Mouse (Mus musculus): ENCODE data around the gene Elovl7. TPM values are rescaled to one million over a fixed set of nuclear protein-coding genes. Genes with fewer than 3 reads are reported as not detected.

The Elovl7 gene
- polyA plus RNA-seq (2016; fragmentation: Nextera tagmentation; extraction: Ambion mirVana) = 1.3 and 1.5 TPM in 2 replicates

DNA sequence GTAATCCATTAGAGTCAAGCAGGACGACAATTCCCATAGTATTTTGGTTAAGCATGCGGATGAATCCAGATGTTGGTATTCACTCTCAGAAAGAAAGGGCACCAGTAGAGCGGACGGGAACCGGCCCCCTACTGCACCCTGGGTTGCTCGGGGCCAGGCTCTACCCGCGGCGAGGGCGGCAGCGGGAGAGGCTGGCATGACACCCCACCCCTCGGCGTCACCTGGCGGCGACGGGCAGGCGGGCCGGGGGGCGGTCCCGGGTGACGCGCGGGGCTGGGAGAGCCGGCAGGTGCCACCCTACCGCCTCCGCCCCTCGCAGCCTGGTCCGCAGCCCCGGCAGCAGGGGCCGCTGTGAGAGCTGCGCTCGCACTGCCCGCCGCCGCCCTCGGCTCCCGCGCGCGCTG is at the start of gene Elovl7:
Gene Elovl7 (plus strand): TSS at position 324 of the 404 bp plus-strand sequence.
- H3K27me3 ChIP-seq (replicated peaks) = peaks cover 76% of the 10 kb centered on the region
- H3K36me3 ChIP-seq = no peaks in the 10 kb centered on the region
- peak within 1 kb of the TSS; percentile 67 for H3K9ac ChIP-seq
- no peaks in the 10 kb centered on the region for H3K9me3 ChIP-seq (replicated peaks)
- no peak within 1 kb of the TSS for H3K27ac ChIP-seq (ENCODE audit: poor library complexity, severe bottlenecking)
- peak within 1 kb of the TSS; percentile 60 for H3K4me3 ChIP-seq
- under 1% methylated on average over 38 of the region's 40 CpGs for WGBS
- H3K4me2 ChIP-seq = peak within 1 kb of the TSS; percentile 94
- peak; percentile 87 for ATAC-seq (ENCODE audit: insufficient number of reproducible peaks, low FRiP score)
- H3K4me1 ChIP-seq (replicated peaks) = peaks cover 8% of the 10 kb centered on the region; the same call in 1 of the 2 replicates

DNA sequence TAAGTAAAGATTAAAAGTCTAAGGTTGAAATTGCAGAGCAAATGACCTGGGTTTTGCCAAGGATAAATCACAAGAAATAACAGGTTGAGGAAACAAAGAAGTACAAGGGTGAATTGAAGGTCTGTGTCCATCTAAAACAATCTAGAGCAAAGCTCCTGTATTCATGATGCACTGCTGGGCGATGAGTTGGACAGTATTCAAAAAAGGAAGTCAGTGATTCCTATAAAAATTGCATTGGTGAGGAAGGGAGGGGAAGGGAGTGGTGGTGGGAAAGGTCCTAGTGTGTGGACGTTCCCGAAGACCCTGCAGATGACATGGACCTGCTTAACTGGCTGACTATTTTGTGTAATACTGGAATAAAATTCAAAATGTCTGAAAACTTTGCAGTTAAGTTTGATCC is 49.6 kb upstream of the Elovl7 start:
- no peaks in the 10 kb centered on the region for H3K9me3 ChIP-seq (replicated peaks)
- H3K27ac ChIP-seq (ENCODE audit: poor library complexity, severe bottlenecking) = no peak overlapping the region
- no peak overlapping the region for H3K9ac ChIP-seq
- H3K4me2 ChIP-seq = no peak overlapping the region
- H3K4me3 ChIP-seq = no peak overlapping the region
- peaks cover 11% of the 10 kb centered on the region for H3K36me3 ChIP-seq
- H3K27me3 ChIP-seq (replicated peaks) = no peaks in the 10 kb centered on the region
- ATAC-seq (ENCODE audit: insufficient number of reproducible peaks, low FRiP score) = no peak
- H3K4me1 ChIP-seq (replicated peaks) = peaks cover 3% of the 10 kb centered on the region
- WGBS = 89% methylated on average over 3 of the region's 3 CpGs

DNA sequence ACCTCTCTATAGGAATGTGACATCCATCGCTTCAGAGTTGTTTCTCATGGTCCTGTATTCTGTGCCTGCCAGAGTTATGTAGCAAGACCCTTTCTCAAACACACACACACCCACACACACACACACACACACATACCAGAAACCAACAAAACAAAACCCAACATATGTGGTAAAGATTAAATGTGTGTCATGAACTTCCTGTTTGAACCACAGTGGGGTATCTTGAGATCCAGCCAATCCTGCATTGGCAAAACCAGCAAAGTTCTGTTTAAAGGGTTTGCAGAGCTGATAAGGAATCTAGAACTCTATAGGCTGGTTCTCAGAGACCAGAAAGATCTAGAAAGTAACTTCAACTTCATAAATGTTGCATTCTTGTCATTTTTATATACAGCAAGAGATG is 44.2 kb upstream of the Elovl7 start:
- no peaks in the 10 kb centered on the region for H3K27me3 ChIP-seq (replicated peaks)
- 90% methylated on average over 1 of the region's 1 CpGs for WGBS
- no peak for ATAC-seq (ENCODE audit: insufficient number of reproducible peaks, low FRiP score)
- H3K4me2 ChIP-seq = no peak overlapping the region
- H3K27ac ChIP-seq (ENCODE audit: poor library complexity, severe bottlenecking) = no peak overlapping the region
- H3K4me1 ChIP-seq (replicated peaks) = no peaks in the 10 kb centered on the region
- no peak overlapping the region for H3K9ac ChIP-seq
- H3K36me3 ChIP-seq = peaks cover 37% of the 10 kb centered on the region
- no peak overlapping the region for H3K4me3 ChIP-seq
- no peaks in the 10 kb centered on the region for H3K9me3 ChIP-seq (replicated peaks)

DNA sequence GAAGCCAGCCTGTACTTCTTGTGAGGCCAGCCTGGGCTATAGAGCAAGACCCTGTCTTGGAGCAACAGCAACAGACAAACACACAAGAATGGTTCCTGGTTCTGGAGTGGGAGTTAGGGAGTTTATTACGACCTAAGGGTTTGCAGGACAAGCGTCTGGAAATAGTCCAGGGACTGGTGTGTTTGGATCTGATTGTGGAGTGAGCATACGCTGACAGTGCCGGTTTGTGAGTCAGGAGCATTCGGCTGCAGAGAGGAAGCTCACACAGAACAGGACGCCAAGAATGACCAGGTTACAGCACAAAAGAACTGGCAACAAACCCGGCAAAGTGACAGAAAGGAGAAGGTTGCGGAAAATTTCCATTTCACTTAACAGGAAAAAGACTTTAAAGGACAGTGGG is 43.7 kb upstream of the Elovl7 start:
- Histone ChIP-seq H3K27me3 (replicated peaks) (no peaks in the 10 kb centered on the region), H3K4me2 (no peak overlapping the region), H3K9me3 (replicated peaks) (no peaks in the 10 kb centered on the region), H3K9ac (no peak overlapping the region), H3K36me3 (peaks cover 37% of the 10 kb centered on the region), H3K4me1 (replicated peaks) (no peaks in the 10 kb centered on the region), H3K27ac (ENCODE audit: poor library complexity, severe bottlenecking) (no peak overlapping the region), H3K4me3 (no peak overlapping the region)
- ATAC-seq (ENCODE audit: insufficient number of reproducible peaks, low FRiP score) = no peak
- WGBS = 76% methylated on average over 8 of the region's 8 CpGs

DNA sequence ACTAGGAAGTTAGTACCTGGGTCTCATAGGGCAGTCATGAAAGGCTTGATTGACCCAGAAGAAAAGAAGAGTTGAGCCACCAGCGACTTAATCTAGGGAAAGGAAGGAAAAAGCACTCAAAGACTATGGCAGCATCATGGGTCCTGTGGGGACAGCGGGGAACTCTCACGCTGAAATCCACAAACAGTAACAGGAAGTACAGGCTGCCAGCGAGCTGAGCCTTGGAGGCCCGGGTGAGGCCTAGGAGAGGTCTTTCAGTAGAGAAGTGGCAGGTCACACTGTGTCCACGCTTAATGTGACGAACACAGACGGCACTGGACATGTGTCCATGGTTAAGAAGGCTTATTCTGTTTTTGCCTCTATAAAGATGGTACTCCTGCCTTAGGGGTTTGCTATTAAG is 34.6 kb upstream of the Elovl7 start:
- Histone ChIP-seq H3K4me1 (replicated peaks) (0 out of 2 replicates have a peak, but pooled peaks cover 3% of the 10 kb centered on the region), H3K4me2 (no peak overlapping the region), H3K9ac (no peak overlapping the region), H3K9me3 (replicated peaks) (no peaks in the 10 kb centered on the region), H3K4me3 (no peak overlapping the region), H3K27ac (ENCODE audit: poor library complexity, severe bottlenecking) (no peak overlapping the region), H3K36me3 (peaks cover 48% of the 10 kb centered on the region), H3K27me3 (replicated peaks) (no peaks in the 10 kb centered on the region)
- no peak for ATAC-seq (ENCODE audit: insufficient number of reproducible peaks, low FRiP score)
- WGBS = 78% methylated on average over 8 of the region's 8 CpGs

DNA sequence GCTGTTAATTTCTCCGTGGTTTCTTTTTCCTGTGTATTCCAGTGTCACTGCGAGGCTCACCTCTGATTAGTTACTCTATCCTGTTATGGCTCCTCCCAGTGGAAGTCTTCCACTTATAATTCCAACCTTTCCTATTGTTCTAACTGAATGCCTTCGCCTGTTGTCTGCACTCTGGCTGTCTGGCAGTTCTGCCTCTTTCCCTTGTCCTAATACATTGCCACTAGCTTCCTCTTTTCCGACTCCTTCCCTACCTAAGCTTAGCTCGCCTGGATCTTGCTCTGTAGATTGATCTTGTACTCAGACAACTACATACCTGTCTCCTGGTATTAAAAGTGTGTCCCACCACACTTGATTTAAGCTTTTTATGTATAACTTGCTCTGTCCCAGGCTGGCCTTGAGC is 33.4 kb upstream of the Elovl7 start:
- Histone ChIP-seq H3K4me1 (replicated peaks) (0 out of 2 replicates have a peak, but pooled peaks cover 3% of the 10 kb centered on the region), H3K4me2 (no peak overlapping the region), H3K36me3 (peaks cover 55% of the 10 kb centered on the region), H3K27me3 (replicated peaks) (no peaks in the 10 kb centered on the region), H3K4me3 (no peak overlapping the region), H3K27ac (ENCODE audit: poor library complexity, severe bottlenecking) (no peak overlapping the region), H3K9ac (no peak overlapping the region), H3K9me3 (replicated peaks) (no peaks in the 10 kb centered on the region)
- no peak for ATAC-seq (ENCODE audit: insufficient number of reproducible peaks, low FRiP score)
- WGBS = 69% methylated on average over 5 of the region's 5 CpGs

DNA sequence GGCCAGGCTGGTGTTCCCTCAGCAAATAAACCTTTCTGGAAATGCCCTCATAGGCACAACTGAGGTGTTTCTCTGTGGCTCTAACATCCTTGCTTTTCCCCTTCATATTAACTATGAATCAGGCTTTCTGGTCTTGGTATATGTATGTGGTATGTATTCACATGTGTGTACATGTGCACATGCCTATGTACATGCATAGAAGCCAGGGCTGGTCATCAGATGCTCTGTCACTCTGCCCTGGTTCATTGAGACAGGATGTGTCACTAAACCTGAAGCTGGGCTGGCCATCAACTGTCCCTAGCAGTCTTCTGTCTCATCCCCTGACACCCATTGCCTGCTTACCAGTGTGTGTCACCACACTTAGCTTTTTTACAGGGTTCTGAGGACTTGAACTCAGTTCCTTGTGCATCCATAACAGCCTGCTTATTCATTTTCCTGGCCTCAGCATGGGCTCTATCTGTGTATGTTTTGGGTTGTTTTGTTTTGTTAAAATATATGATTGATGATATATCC is 29.4 kb upstream of the Elovl7 start:
- Histone ChIP-seq H3K4me1 (replicated peaks) (0 out of 2 replicates have a peak, but pooled peaks cover 3% of the 10 kb centered on the region), H3K9ac (no peak overlapping the region), H3K4me2 (no peak overlapping the region), H3K27me3 (replicated peaks) (no peaks in the 10 kb centered on the region), H3K4me3 (no peak overlapping the region), H3K9me3 (replicated peaks) (no peaks in the 10 kb centered on the region), H3K27ac (ENCODE audit: poor library complexity, severe bottlenecking) (no peak overlapping the region), H3K36me3 (peaks cover 46% of the 10 kb centered on the region)
- no peak for ATAC-seq (ENCODE audit: insufficient number of reproducible peaks, low FRiP score)

DNA sequence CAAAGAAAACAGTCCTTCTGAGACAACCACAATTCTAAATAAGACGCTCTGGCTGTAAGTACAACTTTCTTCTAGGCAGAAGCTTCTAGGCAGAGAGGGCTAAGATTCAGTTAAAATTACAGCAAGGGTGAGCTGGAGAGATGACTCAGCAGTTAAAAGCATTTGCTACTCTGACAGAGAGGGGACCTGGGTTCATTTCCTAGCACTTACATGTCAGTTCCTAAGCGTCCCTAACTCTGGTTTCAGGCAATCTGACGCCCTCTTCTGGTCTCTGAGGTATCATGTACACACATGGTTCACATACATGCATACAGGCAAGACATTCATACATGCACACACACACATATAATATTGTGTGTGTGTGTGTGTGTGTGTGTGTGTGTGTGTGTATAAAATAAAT is 28.7 kb upstream of the Elovl7 start:
- ATAC-seq (ENCODE audit: insufficient number of reproducible peaks, low FRiP score) = no peak
- Histone ChIP-seq H3K4me3 (no peak overlapping the region), H3K36me3 (peaks cover 45% of the 10 kb centered on the region), H3K4me2 (no peak overlapping the region), H3K9me3 (replicated peaks) (no peaks in the 10 kb centered on the region), H3K9ac (no peak overlapping the region), H3K4me1 (replicated peaks) (0 out of 2 replicates have a peak, but pooled peaks cover 2% of the 10 kb centered on the region), H3K27me3 (replicated peaks) (no peaks in the 10 kb centered on the region), H3K27ac (ENCODE audit: poor library complexity, severe bottlenecking) (no peak overlapping the region)
- 93% methylated on average over 3 of the region's 3 CpGs for WGBS

DNA sequence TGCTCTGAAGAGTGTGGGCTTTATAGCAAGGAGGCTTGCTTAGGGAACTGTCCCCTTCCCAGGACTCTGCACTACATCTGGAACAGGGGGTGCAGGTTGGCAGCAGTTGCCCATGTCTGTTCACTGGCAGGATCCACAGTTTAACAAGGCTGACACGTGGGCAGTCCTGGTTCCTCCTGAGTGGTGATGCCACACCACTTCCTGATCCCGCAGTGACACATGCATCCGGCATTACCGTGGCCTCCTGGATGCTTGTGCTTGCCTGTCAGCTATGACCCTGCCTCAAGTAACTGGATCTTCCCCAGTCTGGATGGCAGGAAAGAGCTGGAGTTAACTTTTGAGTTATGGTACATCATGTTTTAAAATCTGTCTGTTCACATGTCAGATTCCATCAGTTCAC is 26.2 kb upstream of the Elovl7 start:
- ATAC-seq (ENCODE audit: insufficient number of reproducible peaks, low FRiP score) = no peak
- H3K4me3 ChIP-seq = no peak overlapping the region
- WGBS = 83% methylated on average over 4 of the region's 4 CpGs

DNA sequence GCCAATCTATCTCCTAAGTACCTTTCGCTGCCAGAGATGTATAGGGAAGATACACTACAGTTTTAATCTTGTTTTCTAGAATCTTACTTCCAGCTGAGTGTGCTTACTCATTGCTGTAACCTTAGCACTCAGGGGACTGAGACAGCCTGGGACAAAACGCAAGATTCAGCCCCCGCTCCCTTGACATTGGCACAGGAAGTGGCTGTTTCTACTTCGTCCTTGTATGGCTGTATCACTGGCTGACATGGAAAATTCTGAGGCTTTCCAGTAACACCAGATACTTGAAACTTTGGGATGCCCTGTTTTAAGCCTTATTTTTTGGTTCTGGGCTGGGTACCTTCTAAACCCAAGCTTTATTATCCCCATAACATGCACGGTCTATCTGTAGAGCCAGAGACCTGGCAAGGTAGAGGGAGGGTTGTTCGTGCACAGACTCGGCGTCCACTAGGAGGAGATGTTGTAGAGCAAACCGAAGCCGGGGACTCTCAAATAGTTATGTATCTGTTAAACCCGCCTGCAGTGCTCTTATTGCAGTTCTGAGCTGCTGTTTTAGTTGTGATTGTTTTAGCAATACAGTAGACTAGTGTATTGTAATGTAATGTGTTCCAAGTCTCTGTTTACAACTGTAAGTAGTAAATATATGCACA is 23.0 kb upstream of the Elovl7 start:
- H3K4me2 ChIP-seq = no peak overlapping the region
- peaks cover 27% of the 10 kb centered on the region for H3K36me3 ChIP-seq
- H3K27me3 ChIP-seq (replicated peaks) = no peaks in the 10 kb centered on the region
- no peak overlapping the region for H3K4me3 ChIP-seq
- WGBS = 62% methylated on average over 11 of the region's 11 CpGs
- no peak overlapping the region for H3K9ac ChIP-seq
- H3K27ac ChIP-seq (ENCODE audit: poor library complexity, severe bottlenecking) = no peak overlapping the region
- ATAC-seq (ENCODE audit: insufficient number of reproducible peaks, low FRiP score) = no peak
- no peaks in the 10 kb centered on the region for H3K4me1 ChIP-seq (replicated peaks)
- no peaks in the 10 kb centered on the region for H3K9me3 ChIP-seq (replicated peaks)

More for the DNA sequence above, 26.2 kb upstream of the Elovl7 start:
- no peak overlapping the region for H3K4me2 ChIP-seq
- no peak overlapping the region for H3K27ac ChIP-seq (ENCODE audit: poor library complexity, severe bottlenecking)
- H3K36me3 ChIP-seq = peaks cover 27% of the 10 kb centered on the region
- no peaks in the 10 kb centered on the region for H3K27me3 ChIP-seq (replicated peaks)
- H3K4me1 ChIP-seq (replicated peaks) = no peaks in the 10 kb centered on the region
- no peak overlapping the region for H3K9ac ChIP-seq
- no peaks in the 10 kb centered on the region for H3K9me3 ChIP-seq (replicated peaks)

DNA sequence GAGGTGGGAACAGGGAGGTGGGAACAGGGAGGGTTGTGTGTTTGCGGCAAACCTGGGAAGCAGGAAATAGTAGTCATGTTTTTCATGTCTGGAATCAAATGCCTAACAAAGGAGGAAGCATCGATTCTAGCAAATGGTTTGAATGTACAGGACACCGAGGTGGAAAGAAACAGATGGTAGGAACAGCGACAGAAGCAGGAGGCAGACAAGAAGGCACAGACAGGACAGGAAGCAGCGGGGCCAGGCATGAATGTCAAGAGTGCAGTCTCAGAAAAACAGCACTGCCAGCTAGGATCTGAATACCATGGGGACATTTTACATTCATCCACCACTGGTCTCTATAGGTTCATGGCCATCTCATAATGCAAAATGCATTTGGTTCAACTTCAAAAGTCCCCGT is 18.7 kb upstream of the Elovl7 start:
- no peak overlapping the region for H3K4me3 ChIP-seq
- H3K27me3 ChIP-seq (replicated peaks) = no peaks in the 10 kb centered on the region
- no peaks in the 10 kb centered on the region for H3K4me1 ChIP-seq (replicated peaks)
- peaks cover 23% of the 10 kb centered on the region for H3K36me3 ChIP-seq
- no peak overlapping the region for H3K9ac ChIP-seq
- H3K4me2 ChIP-seq = no peak overlapping the region
- no peaks in the 10 kb centered on the region for H3K9me3 ChIP-seq (replicated peaks)
- 84% methylated on average over 6 of the region's 6 CpGs for WGBS
- no peak for ATAC-seq (ENCODE audit: insufficient number of reproducible peaks, low FRiP score)
- H3K27ac ChIP-seq (ENCODE audit: poor library complexity, severe bottlenecking) = no peak overlapping the region

DNA sequence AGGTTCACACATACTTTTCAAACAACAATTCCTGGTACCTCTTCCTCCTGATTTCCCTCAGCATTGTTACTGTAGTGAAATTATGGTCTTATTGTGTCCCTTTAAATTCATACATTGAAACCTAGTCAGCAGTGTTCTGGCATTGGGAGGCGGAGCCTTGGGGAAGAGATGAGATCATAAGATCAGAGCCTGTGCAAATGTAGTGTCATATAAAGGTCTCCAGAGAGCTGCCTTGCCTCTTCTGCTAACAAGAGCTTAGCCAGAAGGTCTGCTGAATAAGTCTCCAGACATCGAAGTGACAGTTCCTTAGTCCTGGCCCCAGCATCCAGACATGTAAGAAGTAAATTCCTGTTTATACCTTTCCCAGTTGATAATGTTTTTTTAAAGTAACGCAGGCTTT is 9.3 kb upstream of the Elovl7 start:
- no peak overlapping the region for H3K27ac ChIP-seq (ENCODE audit: poor library complexity, severe bottlenecking)

More for the DNA sequence above, 9.3 kb upstream of the Elovl7 start:
- H3K9ac ChIP-seq = no peak overlapping the region
- no peak overlapping the region for H3K4me3 ChIP-seq
- H3K36me3 ChIP-seq = no peaks in the 10 kb centered on the region
- ATAC-seq (ENCODE audit: insufficient number of reproducible peaks, low FRiP score) = no peak
- no peaks in the 10 kb centered on the region for H3K9me3 ChIP-seq (replicated peaks)
- 0 out of 2 replicates have a peak, but pooled peaks cover 4% of the 10 kb centered on the region for H3K4me1 ChIP-seq (replicated peaks)
- no peak overlapping the region for H3K4me2 ChIP-seq
- 78% methylated on average over 3 of the region's 3 CpGs for WGBS
- H3K27me3 ChIP-seq (replicated peaks) = no peaks in the 10 kb centered on the region
